16 mouse cellular contexts compared by ENCODE assay signal in genomic region chr2:178862620-178863019, GRCm38 (mm10).
"Had no signal": no experiment of that assay in that cellular context is flagged by ENCODE, and none has a peak within 500 bp of the region (broad histone marks: within the 10 kb centered on the region; RNA-seq: fewer than 3 reads in every experiment).

No protein-coding gene starts in this region.

- ATAC-seq: lung, postnatal 0 days; midbrain, embryonic 13.5 days; midbrain, embryonic 15.5 days had no signal

- H3K4me2 ChIP-seq: lung, embryonic 15.5 days; midbrain, embryonic 11.5 days; midbrain, embryonic 13.5 days; midbrain, embryonic 15.5 days; neural tube, embryonic 12.5 days had no signal

- H3K4me3 ChIP-seq: lung, embryonic 15.5 days; megakaryocyte, embryonic 14.5 days; midbrain, embryonic 13.5 days; midbrain, embryonic 15.5 days; neural tube, embryonic 12.5 days had no signal

- H3K27me3 ChIP-seq: lung, embryonic 15.5 days; megakaryocyte, embryonic 14.5 days; midbrain, embryonic 13.5 days; midbrain, embryonic 15.5 days; neural tube, embryonic 12.5 days had no signal

- H3K9ac ChIP-seq: lung, embryonic 15.5 days; midbrain, embryonic 13.5 days; midbrain, embryonic 15.5 days; neural tube, embryonic 12.5 days had no signal

- H3K36me3 ChIP-seq: lung, embryonic 15.5 days; midbrain, embryonic 13.5 days; midbrain, embryonic 15.5 days; neural tube, embryonic 12.5 days had no signal

- H3K27ac ChIP-seq: lung, embryonic 15.5 days; macrophage; midbrain, embryonic 13.5 days; midbrain, embryonic 15.5 days; neural tube, embryonic 12.5 days had no signal

- H3K9me3 ChIP-seq: lung, embryonic 15.5 days; midbrain, embryonic 13.5 days; midbrain, embryonic 15.5 days; neural tube, embryonic 12.5 days had no signal

- DNase-seq: lung, adult 2 months; lung, postnatal 14 days; lung, postnatal 36 days; right cerebral cortex, postnatal 14 days; spleen, adult 18-20 months; thymus, adult 18-20 months; thymus, postnatal 14 days; thymus, postnatal 36 days had no signal

- H3K4me1 ChIP-seq: lung, embryonic 15.5 days; megakaryocyte, embryonic 14.5 days; neural tube, embryonic 12.5 days had no signal
